Mouse (Mus musculus): ENCODE data around the gene Lsm10. TPM values are rescaled to one million over a fixed set of nuclear protein-coding genes. Genes with fewer than 3 reads are reported as not detected.
"Not testable (repeated sequence)": the region's sequence is repeated elsewhere in the genome, so short reads cannot be mapped to it uniquely, and the experiment has no call there.

Lsm10 gene
- polyA plus RNA-seq, 1 experiment from 2014 or later = 36.3 TPM

DNA sequence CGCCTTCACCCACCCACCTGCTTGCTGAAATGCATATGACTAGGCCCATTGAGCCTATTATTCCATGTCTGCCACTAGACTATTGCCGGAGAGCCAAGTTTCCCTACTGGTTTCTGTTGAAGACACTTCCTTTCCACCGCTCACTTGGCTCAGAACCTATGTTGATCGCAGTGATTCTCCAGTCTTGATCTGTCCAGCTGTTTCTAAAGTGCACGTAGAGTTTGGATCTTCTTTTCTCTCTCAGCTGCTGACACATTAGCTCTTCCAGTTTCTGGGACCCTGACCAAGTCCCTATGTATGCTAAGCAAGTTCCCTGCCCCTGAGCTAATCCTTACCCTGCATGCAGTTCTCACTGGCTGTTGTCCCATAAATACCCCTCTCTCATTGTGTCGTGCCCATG is 18.6 kb upstream of the Lsm10 start:
- Histone ChIP-seq H3K4me1 (replicated peaks) (no peaks in the 10 kb centered on the region), H3K9ac (no peak overlapping the region)
- WGBS = 79% methylated on average over 6 of the region's 6 CpGs

DNA sequence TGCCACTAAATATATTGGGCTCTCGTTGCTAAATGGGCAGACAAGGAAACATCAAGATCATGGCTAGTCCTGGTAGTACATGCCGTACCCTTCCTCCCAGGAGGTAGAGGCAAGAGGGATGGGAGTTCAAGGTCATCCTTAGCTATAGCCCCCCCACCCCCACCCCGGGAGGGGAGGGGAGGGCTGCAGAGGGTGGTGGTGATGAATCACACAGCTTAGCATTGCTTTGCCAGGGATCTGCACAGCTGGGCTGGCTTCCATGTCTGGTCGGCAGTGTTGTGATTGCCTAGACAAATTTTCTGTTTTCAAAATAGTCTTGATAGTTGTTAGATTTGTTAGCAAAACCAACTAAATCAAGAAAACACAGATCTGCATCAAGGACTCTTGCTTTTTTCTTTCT is 17.2 kb upstream of the Lsm10 start:
- H3K4me2 ChIP-seq = no peak overlapping the region
- 76% methylated on average over 4 of the region's 4 CpGs for WGBS

More for the DNA sequence above, 18.6 kb upstream of the Lsm10 start:
- Histone ChIP-seq H3K36me3 (0 out of 2 replicates have a peak, but pooled peaks cover 3% of the 10 kb centered on the region), H3K4me2 (no peak overlapping the region), H3K4me3 (no peak overlapping the region), H3K27me3 (replicated peaks) (no peaks in the 10 kb centered on the region), H3K9me3 (replicated peaks) (no peaks in the 10 kb centered on the region), H3K27ac (ENCODE audit: poor library complexity, severe bottlenecking) (no peak overlapping the region)
- no peak for ATAC-seq (ENCODE audit: insufficient number of reproducible peaks, low FRiP score)

DNA sequence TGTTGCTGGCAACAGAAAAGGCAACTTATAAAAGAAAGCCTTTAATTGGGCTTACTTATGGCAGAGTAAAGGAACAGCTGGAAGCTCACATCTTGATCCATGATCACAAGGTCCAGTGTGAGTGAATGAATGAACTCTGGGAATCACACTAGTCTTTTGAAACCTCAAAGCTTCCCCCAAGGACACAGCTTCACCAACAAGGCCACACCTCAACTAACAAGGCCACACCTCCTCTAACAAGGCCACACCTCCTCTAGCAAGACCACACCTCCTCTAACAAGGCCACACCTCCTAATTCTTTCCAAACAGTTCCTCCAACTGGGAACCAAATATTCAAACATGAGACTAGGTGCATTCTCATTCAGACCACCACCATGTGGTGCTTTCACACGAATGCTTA is 14.8 kb upstream of the Lsm10 start:
- Histone ChIP-seq H3K27ac (ENCODE audit: poor library complexity, severe bottlenecking) (no peak overlapping the region), H3K4me3 (no peak overlapping the region), H3K36me3 (0 out of 2 replicates have a peak, but pooled peaks cover 3% of the 10 kb centered on the region), H3K4me2 (no peak overlapping the region), H3K4me1 (replicated peaks) (no peaks in the 10 kb centered on the region), H3K9ac (no peak overlapping the region), H3K27me3 (replicated peaks) (no peaks in the 10 kb centered on the region), H3K9me3 (replicated peaks) (no peaks in the 10 kb centered on the region)
- WGBS = 84% methylated on average over 1 of the region's 1 CpGs
- no peak for ATAC-seq (ENCODE audit: insufficient number of reproducible peaks, low FRiP score)

More for the DNA sequence above, 17.2 kb upstream of the Lsm10 start:
- no peak overlapping the region for H3K9ac ChIP-seq
- H3K27ac ChIP-seq (ENCODE audit: poor library complexity, severe bottlenecking) = no peak overlapping the region
- ATAC-seq (ENCODE audit: insufficient number of reproducible peaks, low FRiP score) = no peak
- H3K27me3 ChIP-seq (replicated peaks) = no peaks in the 10 kb centered on the region
- no peaks in the 10 kb centered on the region for H3K9me3 ChIP-seq (replicated peaks)
- H3K4me3 ChIP-seq = no peak overlapping the region
- H3K4me1 ChIP-seq (replicated peaks) = no peaks in the 10 kb centered on the region
- 0 out of 2 replicates have a peak, but pooled peaks cover 3% of the 10 kb centered on the region for H3K36me3 ChIP-seq

DNA sequence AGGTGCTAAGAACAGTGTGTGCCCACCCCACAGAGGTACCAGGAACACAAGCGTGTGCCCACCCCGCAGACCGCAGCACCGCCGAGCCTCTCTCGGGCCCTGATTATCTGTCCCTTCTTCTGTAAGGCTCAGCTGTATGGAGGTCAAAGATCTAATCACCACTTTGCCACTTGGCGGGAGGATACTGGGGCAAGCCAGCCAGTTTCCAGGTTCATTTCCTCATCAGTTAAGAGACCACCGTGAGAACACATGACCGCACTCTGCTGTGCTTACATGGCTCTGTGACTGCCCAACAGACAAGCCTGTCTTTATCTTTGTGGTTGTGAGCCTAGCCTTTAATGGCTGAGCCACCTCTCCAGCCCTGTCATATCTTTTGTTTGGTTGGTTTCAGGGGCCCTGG is 13.4 kb upstream of the Lsm10 start:
- H3K27me3 ChIP-seq (replicated peaks) = no peaks in the 10 kb centered on the region
- 0 out of 2 replicates have a peak, but pooled peaks cover 3% of the 10 kb centered on the region for H3K36me3 ChIP-seq
- H3K4me2 ChIP-seq = no peak overlapping the region
- H3K27ac ChIP-seq (ENCODE audit: poor library complexity, severe bottlenecking) = no peak overlapping the region
- peaks cover 9% of the 10 kb centered on the region; the same call in 1 of the 2 replicates for H3K4me1 ChIP-seq (replicated peaks)
- no peak for ATAC-seq (ENCODE audit: insufficient number of reproducible peaks, low FRiP score)
- no peak overlapping the region for H3K9ac ChIP-seq
- no peak overlapping the region for H3K4me3 ChIP-seq
- 79% methylated on average over 9 of the region's 9 CpGs for WGBS
- H3K9me3 ChIP-seq (replicated peaks) = no peaks in the 10 kb centered on the region

DNA sequence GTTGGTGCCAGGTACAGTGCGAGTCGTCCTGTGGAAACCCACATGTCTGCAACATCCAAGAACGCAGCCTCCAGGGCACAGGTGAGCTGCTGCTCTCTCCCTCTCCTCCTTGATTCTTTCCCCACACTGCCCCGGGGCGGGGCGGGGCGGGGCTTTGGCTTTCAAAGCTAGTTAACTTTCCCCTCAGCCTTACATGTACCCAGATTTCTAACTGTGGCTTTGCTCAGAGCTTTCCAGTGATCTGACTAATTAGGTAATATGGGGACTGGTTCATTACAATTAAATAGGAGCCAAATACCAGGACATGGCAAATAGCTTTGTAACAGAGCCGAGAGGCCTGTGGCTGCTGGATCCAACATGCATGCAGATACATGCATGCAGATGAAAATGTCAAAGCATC is 12.0 kb upstream of the Lsm10 start:
- no peak overlapping the region for H3K9ac ChIP-seq
- 63% methylated on average over 8 of the region's 8 CpGs for WGBS
- H3K4me3 ChIP-seq = no peak overlapping the region
- ATAC-seq (ENCODE audit: insufficient number of reproducible peaks, low FRiP score) = no peak
- H3K9me3 ChIP-seq (replicated peaks) = no peaks in the 10 kb centered on the region
- H3K27ac ChIP-seq (ENCODE audit: poor library complexity, severe bottlenecking) = no peak overlapping the region
- no peak overlapping the region for H3K4me2 ChIP-seq
- H3K4me1 ChIP-seq (replicated peaks) = peaks cover 9% of the 10 kb centered on the region; the same call in 1 of the 2 replicates
- H3K36me3 ChIP-seq = 0 out of 2 replicates have a peak, but pooled peaks cover 3% of the 10 kb centered on the region
- no peaks in the 10 kb centered on the region for H3K27me3 ChIP-seq (replicated peaks)

DNA sequence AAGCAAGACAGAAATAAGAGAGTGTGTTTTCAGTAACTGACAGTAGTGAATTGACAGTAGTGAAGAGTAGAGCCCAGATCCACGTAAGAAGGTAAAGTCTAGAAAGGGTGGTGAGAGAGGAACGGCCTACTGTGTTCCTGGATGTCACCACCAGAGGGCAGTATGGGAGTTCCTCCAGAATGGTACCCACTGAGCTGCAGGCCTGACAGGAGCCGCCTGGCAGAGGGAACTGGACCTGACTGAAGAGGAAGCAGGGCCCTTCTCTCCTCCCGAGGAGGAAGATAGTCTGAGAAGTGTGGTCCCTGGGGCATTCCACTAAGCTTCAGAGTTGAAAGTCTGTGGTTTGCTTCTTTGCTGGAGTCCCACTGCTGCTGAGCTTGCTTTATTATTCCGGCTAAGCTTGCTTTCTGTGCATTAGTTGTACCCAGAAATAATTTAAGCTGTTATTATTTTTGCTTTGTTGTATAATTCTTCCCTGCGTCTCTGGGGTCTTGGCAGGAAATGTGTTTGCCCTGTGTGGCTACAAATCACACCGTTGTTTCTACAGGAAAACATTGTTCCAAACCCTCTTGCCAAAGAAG is 10.3 kb upstream of the Lsm10 start:
- Histone ChIP-seq H3K27me3 (replicated peaks) (no peaks in the 10 kb centered on the region), H3K4me1 (replicated peaks) (peaks cover 9% of the 10 kb centered on the region; the same call in 1 of the 2 replicates), H3K36me3 (0 out of 2 replicates have a peak, but pooled peaks cover 3% of the 10 kb centered on the region), H3K9me3 (replicated peaks) (no peaks in the 10 kb centered on the region), H3K9ac (no peak overlapping the region), H3K4me3 (no peak overlapping the region), H3K27ac (ENCODE audit: poor library complexity, severe bottlenecking) (no peak overlapping the region), H3K4me2 (no peak overlapping the region)
- 27% methylated on average over 7 of the region's 7 CpGs for WGBS
- peak; percentile 73 for ATAC-seq (ENCODE audit: insufficient number of reproducible peaks, low FRiP score)

DNA sequence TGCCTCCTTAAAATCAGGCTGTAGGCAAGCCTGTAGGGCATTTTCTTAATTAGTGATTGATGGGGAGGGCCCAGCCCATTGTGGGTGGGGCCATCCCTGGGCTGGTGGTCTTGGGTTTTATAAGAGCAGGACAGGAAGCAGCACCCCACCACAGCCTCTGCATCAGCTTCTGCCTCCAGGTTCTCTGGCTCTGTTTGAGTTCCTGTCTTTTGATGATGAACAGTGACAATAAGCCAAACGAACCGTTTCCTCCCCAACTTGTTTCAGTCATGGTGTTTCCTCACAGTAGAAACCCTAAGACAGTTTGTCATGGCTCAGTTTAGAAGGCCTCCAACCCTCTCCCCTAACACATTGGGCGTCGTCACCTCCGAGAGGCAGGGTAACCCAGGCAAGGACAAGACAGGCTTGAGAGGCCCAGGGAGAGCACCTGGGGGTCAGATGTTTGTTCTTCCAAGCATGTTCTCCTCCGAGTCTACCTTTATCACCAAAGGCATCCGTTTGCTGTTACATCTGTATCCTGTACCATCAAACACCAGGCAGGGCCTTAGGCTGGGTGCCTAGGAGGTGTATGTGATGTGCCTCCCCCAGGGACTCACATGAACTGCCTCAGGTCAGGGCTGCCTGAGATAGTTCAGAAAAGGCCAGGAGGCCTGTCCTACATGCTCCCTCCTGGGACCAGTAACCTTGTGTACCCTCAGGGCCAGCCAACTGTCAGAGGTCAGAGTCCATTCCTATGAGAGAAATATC is 6.1 kb upstream of the Lsm10 start:
- ATAC-seq (ENCODE audit: insufficient number of reproducible peaks, low FRiP score) = no peak
- Histone ChIP-seq H3K4me3 (no peak overlapping the region), H3K4me2 (no peak overlapping the region), H3K27ac (ENCODE audit: poor library complexity, severe bottlenecking) (no peak overlapping the region), H3K27me3 (replicated peaks) (no peaks in the 10 kb centered on the region), H3K9ac (no peak overlapping the region), H3K4me1 (replicated peaks) (peaks cover 9% of the 10 kb centered on the region; the same call in 1 of the 2 replicates), H3K9me3 (replicated peaks) (no peaks in the 10 kb centered on the region), H3K36me3 (no peaks in the 10 kb centered on the region)
- whole genome bisulfite sequencing = 58% methylated on average over 7 of the region's 7 CpGs

DNA sequence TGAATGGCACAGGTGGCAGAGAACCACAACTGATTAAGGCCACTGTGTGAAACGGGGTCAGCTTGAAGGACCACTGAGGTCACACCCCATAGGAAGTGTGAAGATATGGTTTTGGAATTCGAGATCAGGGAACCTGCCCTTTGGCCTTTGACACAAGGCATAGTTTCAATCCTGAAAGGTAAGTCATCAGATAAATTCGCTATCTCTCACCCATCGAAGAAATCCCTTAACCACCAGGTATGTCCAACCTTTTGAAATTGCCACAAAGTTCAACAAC is 5.6 kb upstream of the Lsm10 start:
- no peak overlapping the region for H3K27ac ChIP-seq (ENCODE audit: poor library complexity, severe bottlenecking)
- WGBS = 72% methylated on average over 4 of the region's 4 CpGs
- no peaks in the 10 kb centered on the region for H3K27me3 ChIP-seq (replicated peaks)
- H3K36me3 ChIP-seq = no peaks in the 10 kb centered on the region
- H3K4me2 ChIP-seq = no peak overlapping the region
- no peak overlapping the region for H3K4me3 ChIP-seq
- H3K9ac ChIP-seq = no peak overlapping the region
- peaks cover 9% of the 10 kb centered on the region; the same call in 1 of the 2 replicates for H3K4me1 ChIP-seq (replicated peaks)
- H3K9me3 ChIP-seq (replicated peaks) = no peaks in the 10 kb centered on the region
- no peak for ATAC-seq (ENCODE audit: insufficient number of reproducible peaks, low FRiP score)

DNA sequence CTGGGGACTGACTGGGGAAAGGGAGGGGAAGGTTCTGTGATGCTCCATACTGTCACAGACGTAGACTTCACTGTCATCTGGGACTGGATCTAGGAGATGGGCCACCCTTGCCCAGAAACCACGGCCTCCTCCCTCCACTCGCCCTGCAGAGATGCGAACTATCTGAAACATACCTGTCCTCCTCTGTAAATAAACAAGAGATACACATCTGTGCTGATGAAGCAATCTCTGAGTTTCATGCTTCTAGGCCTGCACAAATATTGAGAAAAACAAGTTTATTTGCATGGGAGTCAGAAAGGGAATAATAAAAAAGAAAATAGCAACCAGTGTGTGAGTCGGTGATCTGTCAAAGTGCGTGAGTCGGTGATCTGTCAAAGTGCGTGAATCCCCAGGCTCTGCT is 4.5 kb upstream of the Lsm10 start:
- Histone ChIP-seq H3K4me2 (no peak overlapping the region), H3K9me3 (replicated peaks) (no peaks in the 10 kb centered on the region), H3K36me3 (no peaks in the 10 kb centered on the region), H3K9ac (no peak overlapping the region; the same call in 1 of the 2 replicates), H3K4me1 (replicated peaks) (peaks cover 9% of the 10 kb centered on the region; the same call in 1 of the 2 replicates), H3K27ac (ENCODE audit: poor library complexity, severe bottlenecking) (no peak overlapping the region), H3K4me3 (no peak overlapping the region), H3K27me3 (replicated peaks) (no peaks in the 10 kb centered on the region)
- WGBS = 77% methylated on average over 8 of the region's 8 CpGs
- no peak for ATAC-seq (ENCODE audit: insufficient number of reproducible peaks, low FRiP score)

DNA sequence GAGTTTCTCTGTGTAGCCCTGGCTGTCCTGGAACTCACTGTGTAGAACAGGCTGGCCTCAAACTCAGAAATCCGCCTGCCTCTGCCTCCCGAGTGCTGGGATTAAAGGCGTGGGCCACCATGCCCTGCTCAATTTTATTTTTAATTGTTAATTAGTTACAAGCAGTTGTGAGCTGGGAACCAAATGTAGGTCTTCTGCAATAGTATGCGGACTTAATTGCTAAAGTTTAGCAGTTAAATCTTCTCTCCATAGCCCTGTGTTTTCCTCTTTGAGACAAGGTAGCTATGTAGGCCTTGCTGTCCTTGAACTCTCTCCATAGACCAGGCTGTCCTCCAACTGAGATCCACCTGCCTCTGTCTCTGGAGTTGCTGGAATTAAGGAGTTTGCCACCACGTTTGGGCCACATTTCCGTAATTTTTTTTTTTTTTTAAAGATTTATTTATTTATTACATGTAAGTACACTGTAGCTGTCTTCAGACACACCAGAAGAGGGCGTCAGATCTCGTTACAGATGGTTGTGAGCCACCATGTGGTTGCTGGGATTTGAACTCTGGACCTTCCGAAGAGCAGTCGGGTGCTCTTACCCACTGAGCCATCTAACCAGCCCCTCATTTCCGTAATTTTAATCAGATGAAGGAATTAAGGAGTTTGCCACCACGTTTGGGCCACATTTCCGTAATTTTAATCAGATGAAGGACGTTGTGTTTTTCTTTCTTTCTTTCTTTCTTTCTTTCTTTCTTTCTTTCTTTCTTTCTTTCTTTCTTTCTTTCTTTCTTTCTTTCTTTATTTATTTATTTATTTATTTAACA is 597 bp upstream of the Lsm10 start:
- ATAC-seq (ENCODE audit: insufficient number of reproducible peaks, low FRiP score); H3K27me3 ChIP-seq (replicated peaks); H3K4me3 ChIP-seq; H3K27ac ChIP-seq (ENCODE audit: poor library complexity, severe bottlenecking); H3K9ac ChIP-seq; H3K9me3 ChIP-seq (replicated peaks); H3K36me3 ChIP-seq: not testable (repeated sequence)
- Histone ChIP-seq H3K4me1 (replicated peaks) (peaks cover 28% of the 10 kb centered on the region), H3K4me2 (peak overlapping the region; percentile 69; the same call in 1 of the 2 replicates)
- WGBS = 50% methylated on average over 14 of the region's 14 CpGs

DNA sequence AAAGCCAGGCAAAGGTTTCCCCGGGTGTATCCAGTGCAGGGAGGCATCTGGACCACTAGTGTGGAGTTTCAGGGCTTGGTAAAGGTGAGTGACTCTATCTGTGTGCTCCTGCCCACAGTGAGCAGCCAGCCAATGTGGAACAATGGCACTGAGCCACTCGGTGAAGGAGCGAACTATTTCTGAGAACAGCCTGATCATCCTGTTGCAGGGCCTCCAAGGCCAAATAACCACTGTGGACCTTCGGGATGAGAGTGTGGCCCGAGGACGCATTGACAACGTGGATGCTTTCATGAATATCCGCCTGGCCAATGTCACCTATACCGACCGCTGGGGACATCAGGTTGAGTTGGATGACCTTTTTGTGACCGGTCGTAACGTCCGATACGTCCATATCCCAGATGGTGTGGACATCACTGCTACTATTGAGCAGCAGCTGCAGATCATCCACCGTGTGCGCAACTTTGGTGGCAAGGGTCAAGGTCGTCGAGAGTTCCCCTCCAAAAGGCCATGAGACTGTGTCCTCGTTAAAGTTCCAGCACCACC is 1.4 kb downstream of the Lsm10 start:
- no peak overlapping the region for H3K9ac ChIP-seq
- no peak overlapping the region for H3K4me3 ChIP-seq
- H3K27ac ChIP-seq (ENCODE audit: poor library complexity, severe bottlenecking) = no peak overlapping the region
- H3K27me3 ChIP-seq (replicated peaks) = no peaks in the 10 kb centered on the region
- 93% methylated on average over 20 of the region's 20 CpGs for WGBS
- H3K9me3 ChIP-seq (replicated peaks) = no peaks in the 10 kb centered on the region
- H3K4me2 ChIP-seq = 0 out of 2 replicates have a peak overlapping the region, but pooled peaks have one; percentile 69
- peaks cover 14% of the 10 kb centered on the region; the same call in 1 of the 2 replicates for H3K36me3 ChIP-seq
- peaks cover 37% of the 10 kb centered on the region for H3K4me1 ChIP-seq (replicated peaks)
- ATAC-seq (ENCODE audit: insufficient number of reproducible peaks, low FRiP score) = no peak
